Mouse (Mus musculus) kidney, adult 2 months (tissue): ENCODE measurements around the gene Ap4b1.

Experiments
- CTCF ChIP-seq: fragments of 200-500 bp; conservative IDR thresholded peaks from 2 replicates; pipeline ENCODE4 v1.5.1; 2011; ENCODE audit warnings: low read depth, mild to moderate bottlenecking, control low read depth, low read length, moderate library complexity, mixed read lengths; ENCODE audit not compliant: insufficient read depth, insufficient read length
- POLR2A ChIP-seq: fragments of 200-500 bp; IDR thresholded peaks from one replicate; pipeline ENCODE4 v1.6.1; 2011; ENCODE audit warnings: low read depth, low read length, control low read depth

- TF ChIP-seq POLR2A = no peak
- TF ChIP-seq CTCF = no peak
These were observed 28.5 kb upstream of the Ap4b1 start for GRCm38 (mm10) chr3:103780777-103781176.
